Mouse (Mus musculus) lung, postnatal 10 days (tissue): ENCODE measurements at regions not wholly inside any gene's neighbourhood (a gene's known extent, or its start where the extent isn't known, plus 50 kb on each side); places are given as distances from the start of the nearest gene placed in this dataset.
A peak's percentile ranks its signal among the peaks of the same experiment; 100 is the strongest.

Source experiments
- DNase-seq: peaks from one replicate; pipeline ENCODE4 v3.0.0; 2021

DNA sequence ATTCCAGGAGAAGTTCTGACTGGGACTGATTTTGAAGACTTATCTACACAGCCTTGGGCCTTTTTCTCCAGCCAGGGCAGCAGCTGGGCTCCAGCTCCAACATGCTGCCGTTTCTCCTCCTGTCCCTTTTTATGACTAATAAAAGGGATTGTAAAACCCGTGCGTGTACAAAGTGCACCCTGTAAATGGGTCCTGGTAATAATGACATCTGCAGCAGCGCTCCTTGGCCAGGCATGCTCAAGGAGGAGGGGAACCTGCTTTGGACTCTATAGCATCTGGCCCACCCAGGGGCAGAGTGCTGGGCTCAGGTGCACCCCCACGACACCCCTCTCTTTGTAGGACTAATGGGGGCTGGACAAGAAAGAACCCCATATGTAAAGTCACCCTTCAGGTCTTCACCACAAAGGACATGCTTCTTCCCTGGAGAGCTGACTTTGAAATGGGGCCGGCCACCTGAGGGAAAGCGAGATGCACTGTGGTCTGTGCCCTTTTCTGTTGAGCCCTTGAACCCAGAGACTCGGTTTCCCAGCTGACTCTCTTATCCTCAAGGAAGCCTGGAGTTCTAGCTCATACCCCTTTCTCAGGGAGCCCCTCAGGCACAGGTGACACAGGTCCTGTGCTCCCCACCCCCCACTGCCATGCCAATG, 61.4 kb downstream of the Mrpl23 start:
- DNase-seq, result no peak

DNA sequence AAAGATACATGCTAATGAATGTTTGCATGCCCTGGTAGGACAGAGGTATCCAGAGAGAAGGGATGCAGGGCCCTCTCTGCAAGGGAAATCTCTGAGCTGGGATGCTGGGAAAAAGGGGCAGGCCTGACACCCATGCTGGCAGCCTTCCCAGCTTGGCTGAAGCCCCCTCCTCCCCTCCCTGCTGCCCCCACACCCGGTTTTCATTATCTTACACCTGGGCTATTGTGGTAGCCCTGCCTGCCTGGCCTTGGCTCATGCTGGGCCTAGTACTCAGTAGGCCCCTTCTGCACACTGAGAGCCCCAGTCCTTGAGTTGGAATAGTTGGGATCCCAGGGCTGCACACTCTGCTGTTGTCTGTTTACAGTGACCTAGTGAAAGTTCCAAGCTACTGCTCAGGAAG, 62.9 kb downstream of the Mrpl23 start:
- no peak for DNase-seq

- DNase-seq, result no peak
These were observed 63.7 kb downstream of the Mrpl23 start for GRCm38 (mm10) chr7:142596211-142596610.

GRCm38 (mm10) chr7:142597961-142598360, 65.5 kb downstream of the Mrpl23 start:
- no peak for DNase-seq

GRCm38 (mm10) chr7:142599942-142600341, 66.7 kb downstream of the Igf2 start:
- DNase-seq, result peak; percentile 38

GRCm38 (mm10) chr7:142600400-142600799, 66.2 kb downstream of the Igf2 start:
- DNase-seq, result no peak
